Mouse (Mus musculus) stomach, embryonic 15.5 days (tissue): ENCODE results near the gene Apol11b. TPM values are rescaled to one million over a fixed set of nuclear protein-coding genes. Genes with fewer than 3 reads are reported as not detected.

ENCODE experiments used
- ATAC-seq: fragments of 200-750 bp; cut with Nextera tagmentation; 2 replicates; pipeline ENCODE4 v1.8.0; 2017; ENCODE audit warnings: low read depth, moderate number of reproducible peaks, moderate TSS enrichment; ENCODE audit not compliant: insufficient read depth, low FRiP score
- H3K27ac ChIP-seq: fragments of 300-500 bp; sonication (generic); 2 replicates; pipeline ENCODE4 v1.5.1; 2015; ENCODE audit warnings: mild to moderate bottlenecking, inconsistent platforms
- H3K27me3 ChIP-seq: fragments of 300-500 bp; sonication (generic); replicated peaks from 2 replicates; pipeline ENCODE4 v1.6.1; 2015; ENCODE audit warnings: inconsistent platforms
- H3K36me3 ChIP-seq: fragments of 300-500 bp; sonication (generic); 2 replicates; pipeline ENCODE4 v1.6.1; 2015; ENCODE audit warnings: inconsistent platforms
- H3K4me1 ChIP-seq: fragments of 300-500 bp; sonication (generic); 2 replicates; pipeline ENCODE4 v1.6.1; 2015; ENCODE audit warnings: inconsistent platforms
- H3K4me2 ChIP-seq: fragments of 300-500 bp; sonication (generic); 2 replicates; pipeline ENCODE4 v1.6.1; 2015; ENCODE audit warnings: mild to moderate bottlenecking, inconsistent platforms
- H3K4me3 ChIP-seq: fragments of 300-500 bp; sonication (generic); replicated peaks from 2 replicates; pipeline ENCODE4 v1.5.1; 2015; ENCODE audit warnings: inconsistent platforms
- H3K9ac ChIP-seq: fragments of 300-500 bp; sonication (generic); 2 replicates; pipeline ENCODE4 v1.6.1; 2015; ENCODE audit warnings: inconsistent platforms
- H3K9me3 ChIP-seq: fragments of 300-500 bp; sonication (generic); 2 replicates; pipeline ENCODE4 v1.6.1; 2016; ENCODE audit warnings: inconsistent platforms
- WGBS: fragments of 180-500 bp; shearing (Covaris S2); methylation state at CpG from one replicate; pipeline ENCODE4 v1.1.7; 2015; 5-methylcytosine and 5-hydroxymethylcytosine counted together
- polyA plus RNA-seq: library from polyadenylated mRNA; unstranded; fragments of >200 nt; fragmentation: Nextera tagmentation; extraction: Ambion mirVana; gene quantifications from 2 replicates; pipeline ENCODE4 v1.2.1, GENCODE M21; 2015

The Apol11b gene
- polyA plus RNA-seq, 1 experiment from 2014 or later: 0.31 TPM

DNA sequence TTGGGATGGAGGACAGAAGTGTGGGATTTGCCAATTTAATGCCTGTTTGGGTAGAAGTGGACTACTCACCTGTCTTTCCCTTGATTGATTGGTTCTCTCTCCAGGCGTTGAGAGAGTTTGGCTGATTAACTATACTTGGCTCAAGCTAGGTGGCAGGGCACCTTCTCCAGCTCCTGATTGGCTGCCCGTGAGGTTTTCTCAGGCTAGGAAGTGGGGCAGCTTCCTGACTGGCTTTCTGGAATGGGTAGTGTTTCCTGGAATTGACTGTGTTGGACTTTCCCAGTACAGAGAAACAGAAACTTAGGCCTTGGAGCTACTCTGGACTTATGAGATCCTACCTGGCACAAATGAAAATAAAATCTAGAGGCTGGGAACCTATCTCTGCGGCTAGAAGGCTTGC is 44.7 kb downstream of the Apol11b start:
- WGBS: 61% methylated on average over 3 of the region's 3 CpGs
- Histone ChIP-seq H3K4me2 (no peak overlapping the region), H3K9me3 (no peaks in the 10 kb centered on the region), H3K4me3 (no peak overlapping the region), H3K27ac (no peak overlapping the region), H3K27me3 (no peaks in the 10 kb centered on the region), H3K9ac (no peak overlapping the region), H3K4me1 (no peaks in the 10 kb centered on the region), H3K36me3 (no peaks in the 10 kb centered on the region)
- ATAC-seq: no peak

DNA sequence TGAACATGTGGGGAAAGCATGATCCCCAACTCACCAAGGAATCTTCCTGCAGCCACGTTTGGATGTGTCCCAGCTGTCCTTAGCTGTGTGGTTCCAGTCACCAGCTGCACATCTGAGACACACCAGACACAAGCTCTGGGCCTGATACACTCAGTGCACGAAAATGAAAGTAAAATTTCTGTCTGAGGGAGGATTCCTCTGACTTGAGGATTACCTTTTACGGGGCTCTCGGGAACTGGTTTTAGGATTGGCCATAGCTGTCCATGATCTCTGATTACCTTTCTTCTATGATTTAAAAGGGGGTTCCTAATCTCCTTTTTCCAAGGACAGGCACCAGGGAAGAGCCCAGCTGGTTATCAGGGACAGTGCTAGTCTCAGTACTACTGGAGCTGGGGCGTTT is 47.1 kb downstream of the Apol11b start, which contains the start of gene Apol10b:
Gene Apol10b (minus strand): TSS at position 165 of the 400 bp plus-strand sequence.
- Histone ChIP-seq H3K9me3 (no peaks in the 10 kb centered on the region), H3K4me2 (no peak within 1 kb of the TSS), H3K4me3 (no peak within 1 kb of the TSS), H3K27ac (no peak within 1 kb of the TSS), H3K9ac (no peak within 1 kb of the TSS), H3K27me3 (no peaks in the 10 kb centered on the region), H3K36me3 (no peaks in the 10 kb centered on the region), H3K4me1 (no peaks in the 10 kb centered on the region)
- WGBS: 39% methylated on average over 5 of the region's 5 CpGs
- ATAC-seq: no peak

DNA sequence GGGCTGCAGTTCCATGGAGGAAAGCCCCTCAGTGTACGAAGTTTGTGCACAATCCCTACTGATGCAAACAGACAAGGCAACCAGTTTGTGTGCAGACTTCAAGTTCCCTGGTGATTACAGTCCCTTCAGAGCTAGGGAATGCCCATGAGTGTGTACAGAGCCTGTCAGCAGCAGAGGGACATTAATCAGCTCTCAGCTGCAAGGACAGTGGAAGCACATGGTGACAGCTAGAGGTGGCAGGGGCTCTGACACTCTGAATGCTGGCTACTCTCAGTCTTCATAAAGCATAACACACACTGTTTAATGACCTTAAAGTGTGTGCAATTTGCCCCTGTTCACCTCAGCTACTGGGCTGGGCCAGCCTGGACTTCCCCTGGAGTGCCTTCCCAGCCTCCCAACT is 49.5 kb downstream of the Apol11b start:
- H3K27me3 ChIP-seq: no peaks in the 10 kb centered on the region
- H3K4me3 ChIP-seq: no peak overlapping the region
- H3K9ac ChIP-seq: no peak overlapping the region
- H3K9me3 ChIP-seq: no peaks in the 10 kb centered on the region
- no peaks in the 10 kb centered on the region for H3K4me1 ChIP-seq
- ATAC-seq: no peak
- H3K4me2 ChIP-seq: no peak overlapping the region
- WGBS: 59% methylated on average over 1 of the region's 1 CpGs
- H3K36me3 ChIP-seq: no peaks in the 10 kb centered on the region
- no peak overlapping the region for H3K27ac ChIP-seq

GRCm38 (mm10) chr15:77590881-77591280 is 52.2 kb downstream of the Apol11b start:
- H3K27me3 ChIP-seq: no peaks in the 10 kb centered on the region
- H3K9me3 ChIP-seq: no peaks in the 10 kb centered on the region
- WGBS: 56% methylated on average over 2 of the region's 2 CpGs
- no peak overlapping the region for H3K4me2 ChIP-seq
- no peaks in the 10 kb centered on the region for H3K36me3 ChIP-seq
- H3K27ac ChIP-seq: no peak overlapping the region
- no peak for ATAC-seq
- no peak overlapping the region for H3K9ac ChIP-seq
- no peaks in the 10 kb centered on the region for H3K4me1 ChIP-seq
- H3K4me3 ChIP-seq: no peak overlapping the region

DNA sequence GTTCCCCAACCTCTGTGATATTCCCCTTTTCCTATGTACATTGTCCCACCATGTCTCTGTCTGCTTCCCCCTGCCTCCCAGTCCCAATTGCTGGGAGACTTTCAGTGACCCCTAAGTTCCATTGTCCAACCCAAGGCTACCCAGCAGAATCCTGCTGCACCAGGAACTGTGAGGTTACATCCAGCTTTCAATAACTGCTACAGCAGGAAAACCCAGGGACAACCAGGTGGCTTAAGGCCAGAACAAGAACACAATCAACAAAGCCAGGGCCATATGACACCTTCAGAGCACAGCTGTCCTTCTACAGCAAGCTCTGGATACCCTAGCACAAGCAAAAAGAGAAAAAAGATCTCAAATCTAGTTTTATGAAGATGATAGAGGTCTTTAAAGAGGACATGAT is 54.1 kb downstream of the Apol11b start:
- Histone ChIP-seq H3K9ac (no peak overlapping the region), H3K36me3 (no peaks in the 10 kb centered on the region), H3K4me2 (no peak overlapping the region), H3K4me3 (no peak overlapping the region), H3K27me3 (no peaks in the 10 kb centered on the region), H3K4me1 (no peaks in the 10 kb centered on the region), H3K27ac (no peak overlapping the region), H3K9me3 (no peaks in the 10 kb centered on the region)
- no peak for ATAC-seq

- ATAC-seq: no peak
- Histone ChIP-seq H3K4me3 (no peak overlapping the region), H3K27me3 (no peaks in the 10 kb centered on the region), H3K27ac (no peak overlapping the region), H3K4me2 (no peak overlapping the region), H3K9ac (no peak overlapping the region), H3K36me3 (no peaks in the 10 kb centered on the region), H3K9me3 (no peaks in the 10 kb centered on the region), H3K4me1 (no peaks in the 10 kb centered on the region)
Measured at GRCm38 (mm10) chr15:77587026-77587425, 56.1 kb downstream of the Apol11b start.

Other genes with a start within 250 kb of the Apol11b start
- 4.6 and 4.9 TPM in 2 replicates for gene Apol7a, start 244.2 kb downstream of the Apol11b start, polyA plus RNA-seq
- 0.14 and 0.27 TPM in 2 replicates for gene Apol9a, start 232.2 kb downstream of the Apol11b start, polyA plus RNA-seq
- gene Apol7b, start 195.8 kb downstream of the Apol11b start, polyA plus RNA-seq: 0.24 TPM in 1 of 2 replicates, not detected in the other
- 0.04 and 0.08 TPM in 2 replicates for gene Apol10a, start 166.2 kb downstream of the Apol11b start, polyA plus RNA-seq
- not detected in 2 replicates for gene Apol11a, start 135.0 kb downstream of the Apol11b start, polyA plus RNA-seq
- 0.46 and 1.1 TPM in 2 replicates for gene Apol7c, start 110.0 kb downstream of the Apol11b start, polyA plus RNA-seq
- gene 1700025B11Rik, start 81.4 kb downstream of the Apol11b start, polyA plus RNA-seq: not detected in 2 replicates
- gene Apol10b, start 47.2 kb downstream of the Apol11b start, polyA plus RNA-seq: 0.28 and 0.37 TPM in 2 replicates
- not detected in 2 replicates for gene Gm36245, start 44.0 kb downstream of the Apol11b start, polyA plus RNA-seq
- gene Apol7e, start 55.6 kb upstream of the Apol11b start, polyA plus RNA-seq: 0.17 and 0.51 TPM in 2 replicates
- 0.13 TPM in 1 of 2 replicates, not detected in the other for gene Apol9b, start 85.8 kb upstream of the Apol11b start, polyA plus RNA-seq
- gene Apol8, start 113.7 kb upstream of the Apol11b start, polyA plus RNA-seq: 0.75 and 1.7 TPM in 2 replicates
- 57.0 TPM in 2 replicates for gene Myh9, start 198.9 kb upstream of the Apol11b start, polyA plus RNA-seq